Mouse (Mus musculus): ENCODE data around the gene Hoxd3. TPM values are rescaled to one million over a fixed set of nuclear protein-coding genes. Genes with fewer than 3 reads are reported as not detected.

The Hoxd3 gene
- polyA plus RNA-seq, 1 experiment: 5.7 TPM

GRCm38 (mm10) chr2:74726973-74727639 lies 15.4 kb downstream of the Hoxd3 start:
- Histone ChIP-seq H3K27me3 (ENCODE audit: control insufficient read depth, insufficient read depth, low read length) (peaks cover 11% of the 10 kb centered on the region; the same call in 1 of the 2 replicates), H3K27ac (ENCODE audit: insufficient read depth, low read length) (no peak overlapping the region), H3K4me3 (replicated peaks; ENCODE audit: insufficient read depth, low read depth, low read length) (no peak overlapping the region), H3K4me1 (ENCODE audit: control insufficient read depth, insufficient read depth, low read length) (no peaks in the 10 kb centered on the region; the same call in 1 of the 2 replicates)
- TF ChIP-seq POLR2A (IDR thresholded peaks at IDR 0.05; ENCODE audit: borderline replicate concordance, insufficient read depth, low read length) (no peak), CTCF (IDR thresholded peaks at IDR 0.05; ENCODE audit: borderline replicate concordance, insufficient read depth, low read depth, low read length) (no peak)
- WGBS: 1% methylated on average over 43 of the region's 43 CpGs
- DNase-seq: no peak

DNA sequence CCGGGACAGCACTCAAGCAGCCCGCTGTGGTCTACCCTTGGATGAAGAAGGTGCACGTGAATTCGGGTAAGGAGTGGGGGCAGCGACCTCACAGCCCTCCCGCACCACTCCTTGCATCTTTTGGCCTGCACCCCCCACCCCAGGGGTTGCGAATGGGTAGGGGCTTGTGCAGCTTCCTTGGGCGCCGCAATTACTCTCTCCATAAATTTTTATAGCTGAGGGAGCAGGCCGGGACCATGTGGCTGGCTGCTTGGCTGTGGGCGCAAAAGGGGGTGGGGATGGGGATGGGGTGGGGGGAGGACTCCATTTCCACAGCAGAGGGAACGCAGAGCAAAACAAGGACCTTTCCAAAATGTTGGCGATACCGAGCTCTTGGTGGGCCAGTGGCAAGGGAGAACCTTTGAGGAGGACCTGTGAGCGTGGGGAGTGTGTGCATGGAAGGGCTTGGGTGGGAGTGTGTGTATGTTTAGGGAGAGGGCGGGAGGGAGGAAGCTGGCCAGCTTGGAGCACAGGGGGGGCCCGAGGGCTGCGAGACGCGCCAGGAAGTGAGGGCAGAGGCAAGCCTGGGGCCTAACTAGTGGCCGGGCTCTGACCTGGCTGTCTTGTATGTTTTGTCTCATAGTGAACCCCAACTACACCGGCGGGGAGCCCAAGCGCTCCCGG lies 16.0 kb downstream of the Hoxd3 start:
- peak in 1 of 2 experiments; percentile 4 for DNase-seq
- H3K4me3 ChIP-seq (replicated peaks; ENCODE audit: insufficient read depth, low read depth, low read length): no peak overlapping the region
- peaks cover 14% of the 10 kb centered on the region; the same call in 1 of the 2 replicates for H3K27me3 ChIP-seq (ENCODE audit: control insufficient read depth, insufficient read depth, low read length)
- TF ChIP-seq POLR2A (IDR thresholded peaks at IDR 0.05; ENCODE audit: borderline replicate concordance, insufficient read depth, low read length) (no peak), CTCF (IDR thresholded peaks at IDR 0.05; ENCODE audit: borderline replicate concordance, insufficient read depth, low read depth, low read length) (no peak)
- no peaks in the 10 kb centered on the region; the same call in 1 of the 2 replicates for H3K4me1 ChIP-seq (ENCODE audit: control insufficient read depth, insufficient read depth, low read length)
- H3K27ac ChIP-seq (ENCODE audit: insufficient read depth, low read length): no peak overlapping the region
- WGBS: 3% methylated on average over 25 of the region's 25 CpGs

DNA sequence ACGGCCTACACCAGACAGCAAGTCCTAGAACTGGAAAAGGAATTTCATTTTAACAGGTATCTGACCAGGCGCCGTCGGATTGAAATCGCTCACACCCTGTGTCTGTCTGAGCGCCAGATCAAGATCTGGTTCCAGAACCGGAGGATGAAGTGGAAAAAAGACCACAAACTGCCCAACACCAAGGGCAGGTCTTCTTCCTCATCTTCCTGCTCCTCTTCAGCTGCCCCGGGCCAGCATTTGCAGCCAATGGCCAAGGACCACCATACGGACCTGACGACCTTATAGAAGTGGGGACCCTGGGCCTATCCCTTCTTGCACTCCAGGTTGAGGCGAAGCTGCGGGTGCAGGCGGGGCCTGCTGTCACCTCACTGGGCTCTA lies 16.6 kb downstream of the Hoxd3 start:
- Histone ChIP-seq H3K4me3 (replicated peaks; ENCODE audit: insufficient read depth, low read depth, low read length) (no peak overlapping the region), H3K27me3 (ENCODE audit: control insufficient read depth, insufficient read depth, low read length) (peaks cover 18% of the 10 kb centered on the region; the same call in 1 of the 2 replicates), H3K4me1 (ENCODE audit: control insufficient read depth, insufficient read depth, low read length) (no peaks in the 10 kb centered on the region; the same call in 1 of the 2 replicates), H3K27ac (ENCODE audit: insufficient read depth, low read length) (no peak overlapping the region)
- DNase-seq: no peak
- TF ChIP-seq CTCF (IDR thresholded peaks at IDR 0.05; ENCODE audit: borderline replicate concordance, insufficient read depth, low read depth, low read length): no peak
- TF ChIP-seq POLR2A (IDR thresholded peaks at IDR 0.05; ENCODE audit: borderline replicate concordance, insufficient read depth, low read length): no peak
- WGBS: 3% methylated on average over 13 of the region's 13 CpGs

DNA sequence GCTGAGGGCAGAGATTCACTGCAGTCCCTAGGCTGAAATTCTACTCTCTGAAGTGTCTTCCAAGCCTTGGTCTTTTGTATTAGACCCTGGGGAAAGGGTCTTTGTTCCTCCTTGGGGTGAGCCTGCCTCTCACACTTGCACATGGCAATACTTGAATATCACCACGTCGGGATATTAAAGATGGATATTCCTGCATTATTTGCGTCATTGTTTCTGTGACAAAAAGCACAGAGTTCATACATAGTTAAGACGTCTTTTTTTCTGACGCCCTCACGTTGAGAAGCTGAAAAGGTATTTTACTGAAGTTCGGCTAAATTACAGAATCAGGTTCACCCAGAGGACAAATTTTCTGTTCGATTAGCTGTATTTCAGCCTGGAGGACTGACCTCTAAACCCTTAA lies 18.6 kb downstream of the Hoxd3 start:
- TF ChIP-seq POLR2A (IDR thresholded peaks at IDR 0.05; ENCODE audit: borderline replicate concordance, insufficient read depth, low read length) (no peak), CTCF (IDR thresholded peaks at IDR 0.05; ENCODE audit: borderline replicate concordance, insufficient read depth, low read depth, low read length) (no peak)
- Histone ChIP-seq H3K27me3 (ENCODE audit: control insufficient read depth, insufficient read depth, low read length) (peaks cover 20% of the 10 kb centered on the region; the same call in 1 of the 2 replicates), H3K4me1 (ENCODE audit: control insufficient read depth, insufficient read depth, low read length) (no peaks in the 10 kb centered on the region; the same call in 1 of the 2 replicates), H3K27ac (ENCODE audit: insufficient read depth, low read length) (no peak overlapping the region), H3K4me3 (replicated peaks; ENCODE audit: insufficient read depth, low read depth, low read length) (no peak overlapping the region)
- no peak for DNase-seq
- 4% methylated on average over 8 of the region's 8 CpGs for WGBS

GRCm38 (mm10) chr2:74731055-74731454 lies 19.3 kb downstream of the Hoxd3 start:
- Histone ChIP-seq H3K27ac (ENCODE audit: insufficient read depth, low read length) (no peak overlapping the region), H3K4me1 (ENCODE audit: control insufficient read depth, insufficient read depth, low read length) (no peaks in the 10 kb centered on the region; the same call in 1 of the 2 replicates), H3K4me3 (replicated peaks; ENCODE audit: insufficient read depth, low read depth, low read length) (no peak overlapping the region), H3K27me3 (ENCODE audit: control insufficient read depth, insufficient read depth, low read length) (peaks cover 21% of the 10 kb centered on the region; the same call in 1 of the 2 replicates)
- no peak for DNase-seq
- no peak for TF ChIP-seq CTCF (IDR thresholded peaks at IDR 0.05; ENCODE audit: borderline replicate concordance, insufficient read depth, low read depth, low read length)
- TF ChIP-seq POLR2A (IDR thresholded peaks at IDR 0.05; ENCODE audit: borderline replicate concordance, insufficient read depth, low read length): no peak

GRCm38 (mm10) chr2:74731799-74732512 lies 20.2 kb downstream of the Hoxd3 start:
- H3K4me3 ChIP-seq (replicated peaks; ENCODE audit: insufficient read depth, low read depth, low read length): no peak overlapping the region
- H3K27ac ChIP-seq (ENCODE audit: insufficient read depth, low read length): no peak overlapping the region
- WGBS: 4% methylated on average over 9 of the region's 9 CpGs
- TF ChIP-seq CTCF (IDR thresholded peaks at IDR 0.05; ENCODE audit: borderline replicate concordance, insufficient read depth, low read depth, low read length) (no peak), POLR2A (IDR thresholded peaks at IDR 0.05; ENCODE audit: borderline replicate concordance, insufficient read depth, low read length) (no peak)
- no peaks in the 10 kb centered on the region; the same call in 1 of the 2 replicates for H3K4me1 ChIP-seq (ENCODE audit: control insufficient read depth, insufficient read depth, low read length)
- H3K27me3 ChIP-seq (ENCODE audit: control insufficient read depth, insufficient read depth, low read length): peaks cover 19% of the 10 kb centered on the region; the same call in 1 of the 2 replicates
- DNase-seq: no peak

DNA sequence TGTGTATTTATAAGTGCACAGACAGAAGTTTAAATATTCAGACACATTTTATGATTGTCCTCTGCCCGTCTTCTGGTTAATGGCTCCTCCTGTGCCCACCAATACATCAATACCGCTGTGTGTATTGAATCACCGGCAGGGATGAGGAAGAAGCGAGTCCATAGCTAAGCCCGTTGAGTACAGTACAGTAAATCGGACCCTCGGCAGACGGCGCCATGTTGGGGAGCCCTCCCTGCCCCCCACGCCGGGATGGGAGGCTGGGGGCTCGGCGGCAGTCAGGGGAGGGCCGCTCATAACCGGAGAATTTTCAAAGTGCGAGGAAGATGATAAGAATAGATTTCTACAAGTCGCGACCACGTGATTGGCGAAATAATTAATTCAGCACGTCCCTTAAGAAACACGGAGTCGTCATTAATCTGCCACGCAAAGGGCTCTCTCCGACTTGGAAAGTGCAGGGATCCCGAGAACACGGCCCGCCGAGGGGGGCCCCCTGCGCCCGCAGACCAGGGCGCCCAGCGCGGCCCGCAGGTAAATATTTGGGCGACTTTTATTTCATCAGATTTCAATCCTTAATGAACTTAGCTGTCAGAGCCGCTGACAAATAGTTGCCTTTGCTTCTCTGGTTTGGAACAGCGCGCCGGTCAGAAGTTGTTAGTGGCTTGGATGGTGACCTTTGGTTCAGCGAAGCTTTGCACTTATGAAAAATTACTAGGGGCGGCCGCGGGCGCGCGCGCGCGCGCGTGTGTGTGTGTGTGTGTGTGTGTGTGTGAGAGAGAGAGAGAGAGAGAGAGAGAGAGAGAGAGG lies 21.0 kb downstream of the Hoxd3 start:
- H3K4me1 ChIP-seq (ENCODE audit: control insufficient read depth, insufficient read depth, low read length): no peaks in the 10 kb centered on the region
- 2% methylated on average over 52 of the region's 52 CpGs for WGBS
- TF ChIP-seq POLR2A (IDR thresholded peaks at IDR 0.05; ENCODE audit: borderline replicate concordance, insufficient read depth, low read length): no peak
- TF ChIP-seq CTCF (IDR thresholded peaks at IDR 0.05; ENCODE audit: borderline replicate concordance, insufficient read depth, low read depth, low read length): no peak
- peaks cover 17% of the 10 kb centered on the region; the same call in 1 of the 2 replicates for H3K27me3 ChIP-seq (ENCODE audit: control insufficient read depth, insufficient read depth, low read length)
- no peak overlapping the region for H3K27ac ChIP-seq (ENCODE audit: insufficient read depth, low read length)
- H3K4me3 ChIP-seq (replicated peaks; ENCODE audit: insufficient read depth, low read depth, low read length): no peak overlapping the region
- no peak for DNase-seq

Measured in cerebellum, adult 2 months (tissue).